Mouse (Mus musculus) layer of hippocampus, postnatal 10 days (tissue): ENCODE data around the gene Gtf2a2. TPM values are rescaled to one million over a fixed set of nuclear protein-coding genes. Genes with fewer than 3 reads are reported as not detected.

ENCODE experiments used
- DNase-seq, 2 experiments: peaks; one replicate each; pipeline ENCODE4 v3.0.0; 2021; ENCODE audit warnings: low spot score in 2 of 2
- total RNA-seq, 2 experiments: library from RNA; stranded (reverse); gene quantifications; 2 replicates each; pipeline ENCODE4 v1.2.3; 2021

The Gtf2a2 gene
- total RNA-seq, 2 experiments from 2014 or later: 71.6 to 73.5 TPM

GRCm38 (mm10) chr9:70052730-70053129, 40.4 kb downstream of the Gtf2a2 start:
- DNase-seq: no peak

- no peak for DNase-seq
Measured at GRCm38 (mm10) chr9:70053411-70053810, 41.1 kb downstream of the Gtf2a2 start.

GRCm38 (mm10) chr9:70062012-70062411, 49.7 kb downstream of the Gtf2a2 start:
- no peak for DNase-seq

- no peak for DNase-seq
Measured at GRCm38 (mm10) chr9:70067497-70067896, 55.1 kb downstream of the Gtf2a2 start.

GRCm38 (mm10) chr9:70069961-70070435, 57.6 kb downstream of the Gtf2a2 start:
- no peak for DNase-seq

- no peak for DNase-seq
Measured at GRCm38 (mm10) chr9:70072387-70072786, 60.0 kb downstream of the Gtf2a2 start.

Other genes with a start within 250 kb of the Gtf2a2 start
- 10 to 100 TPM; 39.5 to 47.6 TPM for gene Bnip2, start 23.1 kb upstream of the Gtf2a2 start, total RNA-seq
- gene Gcnt3, start 25.5 kb downstream of the Gtf2a2 start, total RNA-seq: not detected
- gene Fam81a, start 130.0 kb downstream of the Gtf2a2 start, total RNA-seq: 100 to 1,000 TPM; 109 to 116 TPM
- 1 to 10 TPM; 7.6 to 8.8 TPM for gene Myo1e, start 194.8 kb downstream of the Gtf2a2 start, total RNA-seq